Comparison of ENCODE assay signal across 20 mouse cellular contexts in genomic region chrX:10110736-10111135, GRCm38 (mm10). TPM values are rescaled to one million over a fixed set of nuclear protein-coding genes. Genes with fewer than 3 reads are reported as not detected.
DNase-seq lines count a peak whose midpoint lies in the region; TF ChIP-seq lines count a peak whose summit lies in the region.
"Had no signal": no experiment of that assay in that cellular context is flagged by ENCODE, and none has a peak within 500 bp of the region (broad histone marks: within the 10 kb centered on the region; RNA-seq: fewer than 3 reads in every experiment).

No protein-coding gene starts in this region.

- H3K4me3 ChIP-seq in embryonic fibroblast, embryonic 13.5 days (ENCODE audit: insufficient read depth, low read length), result no peak overlapping the region
- H3K4me3 ChIP-seq: embryonic facial prominence, embryonic 13.5 days; embryonic facial prominence, embryonic 15.5 days; forebrain, embryonic 13.5 days; forebrain, embryonic 15.5 days had no signal

- H3K4me1 ChIP-seq in embryonic fibroblast, embryonic 13.5 days (ENCODE audit: control insufficient read depth, insufficient read depth, low read length), result peaks cover 3% of the 10 kb centered on the region; the same call in 1 of the 2 replicates
- H3K4me1 ChIP-seq: embryonic facial prominence, embryonic 15.5 days; forebrain, embryonic 13.5 days; forebrain, embryonic 15.5 days had no signal

- no peak for TF ChIP-seq CTCF in embryonic fibroblast, embryonic 13.5 days (IDR thresholded peaks at IDR 0.05; ENCODE audit: borderline replicate concordance, insufficient read depth, low read length)

- H3K27ac ChIP-seq in embryonic fibroblast, embryonic 13.5 days (ENCODE audit: insufficient read depth, low read length), result peak overlapping the region; percentile 65; the same call in 1 of the 2 replicates
- H3K27ac ChIP-seq: embryonic facial prominence, embryonic 13.5 days; embryonic facial prominence, embryonic 15.5 days; forebrain, embryonic 13.5 days; forebrain, embryonic 15.5 days had no signal

- peak; percentile 56 for DNase-seq in 3T3-L1 (ENCODE audit: low read depth, low spot score)
- peak; percentile 17 for DNase-seq in NIH3T3 (ENCODE audit: low read depth)
- no peak for DNase-seq in lung, adult 18-20 months
- no peak for DNase-seq in cerebellum, postnatal 14 days
- DNase-seq: adrenal gland, adult 8-10 months; adrenal gland, postnatal 14 days; adrenal gland, postnatal 36 days; cerebellum, adult 11-12 months; cerebellum, adult 2 months; cerebellum, adult 9-10 months; cerebellum, postnatal 10 days; cerebellum, postnatal 36 days; embryo, embryonic 11 days; forebrain, postnatal 0 days had no signal

- TF ChIP-seq POLR2A in embryonic fibroblast, embryonic 13.5 days (IDR thresholded peaks at IDR 0.05; ENCODE audit: low read depth, low read length), result no peak

RNA-seq across cellular contexts. Expression of gene Srpx, which starts 6.8 kb away (rescaled TPM):
- polyA plus RNA-seq in embryonic fibroblast, embryonic 13.5 days (2011; ENCODE audit: insufficient read length, low read depth, missing spikeins), result 46.9 and 95.8 TPM in 2 replicates
- polyA plus RNA-seq: C2C12 had no signal

Comparison
In these comparisons a context has a peak if more than half of its experiments do, and no peak if none do; other contexts are left out.
1. DNase-seq: peak in 3T3-L1 (single experiment) and NIH3T3 (single experiment); none in lung, adult 18-20 months (0 of 2) and cerebellum, postnatal 14 days (0 of 2).